Mouse (Mus musculus) cerebellum, adult 9-11 months (tissue): Measurements from ENCODE around the gene Mmp8.

Experiments
- DNase-seq: peaks from one replicate; pipeline ENCODE4 v3.0.0; 2022

The Mmp8 gene

GRCm38 (mm10) chr9:7558221-7559017 lies at the start of gene Mmp8:
Mmp8 (plus strand) TSS chr9:7558456.
- DNase-seq = no peak

- DNase-seq = no peak
Observed at GRCm38 (mm10) chr9:7509619-7510233, 48.5 kb upstream of the Mmp8 start.

- DNase-seq = no peak
Observed at GRCm38 (mm10) chr9:7517944-7518571, 40.2 kb upstream of the Mmp8 start.

GRCm38 (mm10) chr9:7526255-7526940 lies 31.9 kb upstream of the Mmp8 start:
- DNase-seq = no peak

GRCm38 (mm10) chr9:7542763-7543162 lies 15.5 kb upstream of the Mmp8 start:
- DNase-seq = no peak

- DNase-seq = no peak
Observed at GRCm38 (mm10) chr9:7544923-7545457, 13.3 kb upstream of the Mmp8 start.

GRCm38 (mm10) chr9:7545471-7545870 lies 12.8 kb upstream of the Mmp8 start:
- no peak for DNase-seq

- no peak for DNase-seq
Observed at GRCm38 (mm10) chr9:7545920-7546319, 12.3 kb upstream of the Mmp8 start.

- DNase-seq = no peak
Observed at GRCm38 (mm10) chr9:7551943-7552342, 6.3 kb upstream of the Mmp8 start.

- no peak for DNase-seq
Observed at GRCm38 (mm10) chr9:7553536-7553935, 4.7 kb upstream of the Mmp8 start.

GRCm38 (mm10) chr9:7554382-7554781 lies 3.9 kb upstream of the Mmp8 start:
- DNase-seq = no peak

- no peak for DNase-seq
Observed at GRCm38 (mm10) chr9:7560026-7560425, 1.8 kb downstream of the Mmp8 start.

GRCm38 (mm10) chr9:7567376-7567775 lies 9.1 kb downstream of the Mmp8 start:
- DNase-seq = no peak

GRCm38 (mm10) chr9:7567923-7568322 lies 9.7 kb downstream of the Mmp8 start:
- no peak for DNase-seq

GRCm38 (mm10) chr9:7570485-7570884 lies 12.2 kb downstream of the Mmp8 start:
- no peak for DNase-seq

- DNase-seq = no peak
Observed at GRCm38 (mm10) chr9:7571162-7571561, 12.9 kb downstream of the Mmp8 start, which contains the start of gene Mmp27. Mmp27 (plus strand) TSS chr9:7571396.

- DNase-seq = no peak
Observed at GRCm38 (mm10) chr9:7572188-7572587, 13.9 kb downstream of the Mmp8 start.

GRCm38 (mm10) chr9:7572663-7573308 lies 14.5 kb downstream of the Mmp8 start:
- DNase-seq = no peak

- DNase-seq = no peak
Observed at GRCm38 (mm10) chr9:7575526-7575925, 17.3 kb downstream of the Mmp8 start.

- DNase-seq = no peak
Observed at GRCm38 (mm10) chr9:7577371-7577770, 19.1 kb downstream of the Mmp8 start.

GRCm38 (mm10) chr9:7590063-7590462 lies 31.8 kb downstream of the Mmp8 start:
- no peak for DNase-seq

GRCm38 (mm10) chr9:7593272-7593812 lies 35.1 kb downstream of the Mmp8 start:
- no peak for DNase-seq
